Mouse (Mus musculus): Measurements from ENCODE around the gene Nrip2. TPM values are rescaled to one million over a fixed set of nuclear protein-coding genes. Genes with fewer than 3 reads are reported as not detected.
A peak's percentile ranks its signal among the peaks of the same experiment; 100 is the strongest.
"Not testable (repeated sequence)": the region's sequence is repeated elsewhere in the genome, so short reads cannot be mapped to it uniquely, and the experiment has no call there.

Nrip2 gene
- total RNA-seq, 2 experiments from 2014 or later, result 12.7 to 13.7 TPM

DNA sequence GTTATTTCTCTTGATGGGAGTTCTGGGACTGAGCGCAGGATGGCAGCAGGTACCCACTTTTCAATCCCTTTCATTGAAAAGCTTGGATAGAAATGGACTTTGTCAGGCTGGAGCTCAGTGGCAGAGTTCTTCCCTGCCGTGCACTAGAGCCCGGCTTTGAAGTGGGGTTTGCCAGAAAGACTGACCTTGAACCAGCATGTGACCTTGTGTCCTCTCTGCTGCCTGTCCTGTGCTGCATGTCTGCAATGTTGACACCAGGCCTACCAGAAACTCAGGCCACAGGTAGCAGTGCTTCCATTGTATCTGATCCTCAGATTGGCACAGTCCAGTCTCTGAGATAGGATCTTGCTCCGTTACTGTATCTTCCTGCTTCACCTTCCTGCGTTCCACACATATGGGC lies 29.1 kb upstream of the Nrip2 start:
- no peak overlapping the region for H3K27ac ChIP-seq
- no peak overlapping the region for H3K4me3 ChIP-seq
- intact Hi-C loops (cut with DNase I), result no loop called here
- TF ChIP-seq CTCF (IDR thresholded peaks at IDR 0.05), result no peak
- DNase-seq (ENCODE audit: extremely low spot score in 1 of 2, low spot score in 2 of 2), result no peak

DNA sequence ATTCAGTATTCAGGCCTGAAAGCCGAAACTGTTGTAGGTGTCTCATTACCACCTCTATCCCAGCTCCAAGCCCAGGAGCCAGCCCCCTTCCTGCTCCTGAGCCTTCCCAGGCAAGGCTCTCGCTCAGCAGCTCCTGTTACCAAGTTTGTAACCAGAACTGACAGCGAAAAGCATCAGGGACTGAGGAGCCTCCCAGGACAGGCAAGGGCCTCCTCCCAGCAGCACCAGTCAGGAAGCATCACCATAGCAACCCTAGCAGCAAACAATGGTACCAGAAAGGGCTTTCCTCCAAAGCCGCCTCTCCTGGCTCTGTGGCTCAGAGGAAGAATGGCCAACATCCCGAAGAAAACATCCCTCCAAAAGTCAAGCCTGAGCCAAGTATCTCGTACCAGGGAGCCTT lies 23.9 kb upstream of the Nrip2 start, which contains the start of the genes Tex52 and Gm44596:
Gene Tex52 (plus strand): TSS at position 265 of the 400 bp plus-strand sequence.
Gene Gm44596 (plus strand): TSS at position 312 of the 400 bp plus-strand sequence.
- intact Hi-C loops (cut with DNase I), result no loop called here
- TF ChIP-seq CTCF (IDR thresholded peaks at IDR 0.05), result no peak
- no peak for DNase-seq (ENCODE audit: extremely low spot score in 1 of 2, low spot score in 2 of 2)
- Histone ChIP-seq H3K4me3 (no peak within 1 kb of the TSS), H3K27ac (peak within 1 kb of the TSS; percentile 63)

DNA sequence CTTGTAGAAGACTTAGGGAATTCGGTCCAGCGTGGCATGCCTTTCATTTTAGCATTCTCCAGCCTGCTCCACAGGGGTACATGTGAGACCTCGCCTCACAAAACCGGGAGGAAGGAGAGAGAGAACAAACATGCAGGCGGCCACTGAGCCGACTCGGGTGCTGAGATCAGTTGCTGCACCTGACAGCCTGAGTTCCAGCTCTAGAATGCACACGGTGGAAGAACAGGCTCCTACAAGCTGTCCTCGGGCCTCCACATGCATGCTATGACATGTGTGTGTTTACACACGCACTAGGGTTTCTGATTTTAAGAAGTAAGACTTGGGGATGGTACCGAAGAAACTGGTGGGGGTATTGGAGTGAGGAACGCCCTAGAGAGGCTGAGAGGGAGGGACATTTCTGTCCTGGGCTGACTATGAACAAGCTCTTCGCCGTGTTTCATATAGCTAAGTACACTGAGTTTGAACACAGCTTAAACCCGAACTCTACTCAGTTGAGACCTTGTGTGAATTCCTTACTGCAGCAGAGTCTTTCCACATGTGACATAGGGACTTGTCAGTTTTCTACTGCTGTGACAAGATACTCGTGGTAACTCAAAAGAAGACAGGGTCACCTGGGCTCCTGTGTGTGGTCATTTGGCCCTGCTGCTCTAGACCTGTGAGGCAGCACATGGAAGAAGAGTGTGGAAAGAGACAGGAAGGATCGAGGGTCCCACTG lies 22.6 kb upstream of the Nrip2 start:
- intact Hi-C loops (cut with DNase I), result no loop called here
- DNase-seq (ENCODE audit: extremely low spot score in 1 of 2, low spot score in 2 of 2), result no peak
- peak overlapping the region; percentile 50; the same call in 1 of the 2 replicates for H3K27ac ChIP-seq
- H3K4me3 ChIP-seq, result no peak overlapping the region
- TF ChIP-seq CTCF (IDR thresholded peaks at IDR 0.05), result no peak

DNA sequence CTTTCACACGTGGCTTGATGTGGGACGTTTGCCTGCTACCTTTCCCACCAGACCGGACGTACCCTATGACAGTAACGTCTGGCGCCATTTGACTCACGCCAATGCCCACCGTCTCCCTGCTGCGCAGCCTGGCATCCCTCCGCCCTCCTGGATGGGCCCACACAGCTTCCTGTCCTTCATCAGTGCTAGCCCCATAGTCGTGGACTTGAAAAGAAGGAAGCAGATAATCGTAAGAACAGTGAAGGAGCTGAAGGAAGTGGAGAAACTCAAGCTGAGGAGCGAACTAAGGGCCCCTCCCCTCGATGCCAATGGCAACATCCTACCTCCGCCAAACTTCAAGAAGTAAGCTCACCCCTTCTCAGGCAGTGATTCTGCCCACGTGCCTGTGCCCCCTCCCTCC lies 19.5 kb upstream of the Nrip2 start:
- Histone ChIP-seq H3K27ac (no peak overlapping the region), H3K4me3 (no peak overlapping the region)
- no peak for TF ChIP-seq CTCF (IDR thresholded peaks at IDR 0.05)
- intact Hi-C loops (cut with DNase I), result no loop called here
- DNase-seq (ENCODE audit: extremely low spot score in 1 of 2, low spot score in 2 of 2), result no peak

DNA sequence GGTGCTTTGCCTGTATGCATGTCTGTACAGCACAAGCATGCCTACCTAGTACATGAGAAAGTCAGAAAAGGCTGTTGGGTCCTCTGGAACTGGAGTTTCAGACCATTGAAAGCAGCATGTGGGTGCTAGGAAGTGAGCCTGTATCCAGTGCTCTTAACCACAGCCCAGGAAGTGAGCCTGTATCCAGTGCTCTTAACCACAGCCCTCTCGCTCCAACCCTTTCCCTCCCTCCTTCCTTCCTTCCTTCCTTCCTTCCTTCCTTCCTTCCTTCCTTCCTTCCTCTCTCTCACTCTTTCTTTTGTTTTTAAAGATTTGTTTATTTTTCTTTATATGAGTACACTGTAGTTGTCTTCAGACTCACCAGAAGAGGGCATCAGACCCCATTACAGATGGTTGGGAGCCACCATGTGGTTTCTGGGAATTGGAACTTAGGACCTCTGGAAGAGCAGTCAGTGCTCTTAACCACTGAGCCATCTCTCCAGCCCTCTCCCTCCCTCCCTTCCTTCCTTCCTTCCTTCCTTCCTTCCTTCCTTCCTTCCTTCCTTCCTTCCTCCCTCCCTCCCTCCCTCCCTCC lies 18.4 kb upstream of the Nrip2 start:
- H3K27ac ChIP-seq; H3K4me3 ChIP-seq; DNase-seq (ENCODE audit: extremely low spot score in 1 of 2, low spot score in 2 of 2); intact Hi-C loops (cut with DNase I): not testable (repeated sequence)
- TF ChIP-seq CTCF (IDR thresholded peaks at IDR 0.05), result peak; percentile 27

DNA sequence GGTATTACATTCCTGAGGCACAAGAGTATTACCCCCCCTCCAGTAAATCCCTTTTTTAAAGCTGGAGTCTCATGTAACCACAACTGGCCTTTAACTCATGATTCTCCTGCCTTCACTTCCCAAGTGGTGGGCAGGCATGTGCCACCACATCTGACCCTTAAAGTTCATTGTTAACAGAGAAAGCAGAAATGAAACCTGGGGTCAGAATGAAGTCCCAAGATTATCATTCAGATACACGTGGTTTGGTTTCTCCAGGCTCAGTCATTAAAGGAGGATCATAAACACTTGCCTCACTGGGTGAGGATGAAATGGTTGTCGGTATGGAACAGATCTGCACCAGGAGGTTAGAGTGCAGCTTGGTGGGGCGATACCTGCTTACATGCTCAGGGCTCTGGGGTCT lies 17.8 kb upstream of the Nrip2 start:
- intact Hi-C loops (cut with DNase I), result no loop called here
- no peak for TF ChIP-seq CTCF (IDR thresholded peaks at IDR 0.05)

DNA sequence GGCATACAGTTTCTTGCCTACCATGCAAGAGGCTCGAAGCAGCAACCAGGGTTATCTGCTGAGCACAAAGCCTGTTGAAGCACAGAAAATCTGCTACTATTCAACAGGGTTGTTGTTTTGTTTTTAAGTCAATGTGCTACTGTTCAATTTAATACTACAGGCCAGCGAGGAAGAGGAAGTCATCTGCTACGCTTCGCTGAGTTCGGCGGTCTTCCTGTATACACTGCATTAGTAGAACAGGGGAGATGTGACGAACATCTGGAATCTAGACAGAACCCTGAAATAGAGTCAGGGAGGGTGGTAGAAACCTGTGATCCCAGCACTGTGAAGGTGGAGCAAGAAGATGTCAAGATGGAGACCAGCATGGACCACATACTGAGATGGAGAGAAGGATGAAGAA lies 15.3 kb upstream of the Nrip2 start:
- intact Hi-C loops (cut with DNase I), result no loop called here
- TF ChIP-seq CTCF (IDR thresholded peaks at IDR 0.05), result no peak
- no peak for DNase-seq (ENCODE audit: extremely low spot score in 1 of 2, low spot score in 2 of 2)
- Histone ChIP-seq H3K4me3 (no peak overlapping the region), H3K27ac (no peak overlapping the region)

More for the DNA sequence above, 17.8 kb upstream of the Nrip2 start:
- no peak for DNase-seq (ENCODE audit: extremely low spot score in 1 of 2, low spot score in 2 of 2)
- no peak overlapping the region for H3K27ac ChIP-seq
- H3K4me3 ChIP-seq, result no peak overlapping the region

DNA sequence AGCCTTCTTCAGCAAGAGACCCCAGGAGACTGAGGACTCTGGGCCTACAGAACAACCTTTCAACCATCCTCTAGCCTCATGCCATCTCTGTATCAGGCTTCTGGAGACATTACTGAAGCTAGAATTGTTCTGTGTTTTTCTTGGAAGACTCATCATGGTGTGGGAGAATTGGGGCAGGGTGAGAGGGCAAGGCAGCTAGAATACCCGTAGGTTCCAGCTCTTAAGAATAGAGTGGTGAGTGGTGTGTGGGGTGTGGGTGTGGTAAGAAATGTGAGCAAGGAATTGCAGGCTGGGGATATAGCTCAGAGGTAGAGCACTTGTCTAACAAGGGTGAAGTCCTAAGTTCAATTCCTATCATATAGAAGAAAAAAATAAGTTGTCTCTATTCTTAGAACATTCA lies 14.1 kb upstream of the Nrip2 start:
- no peak for TF ChIP-seq CTCF (IDR thresholded peaks at IDR 0.05)
- no peak overlapping the region for H3K4me3 ChIP-seq
- intact Hi-C loops (cut with DNase I), result no loop called here
- DNase-seq (ENCODE audit: extremely low spot score in 1 of 2, low spot score in 2 of 2), result no peak
- no peak overlapping the region for H3K27ac ChIP-seq

DNA sequence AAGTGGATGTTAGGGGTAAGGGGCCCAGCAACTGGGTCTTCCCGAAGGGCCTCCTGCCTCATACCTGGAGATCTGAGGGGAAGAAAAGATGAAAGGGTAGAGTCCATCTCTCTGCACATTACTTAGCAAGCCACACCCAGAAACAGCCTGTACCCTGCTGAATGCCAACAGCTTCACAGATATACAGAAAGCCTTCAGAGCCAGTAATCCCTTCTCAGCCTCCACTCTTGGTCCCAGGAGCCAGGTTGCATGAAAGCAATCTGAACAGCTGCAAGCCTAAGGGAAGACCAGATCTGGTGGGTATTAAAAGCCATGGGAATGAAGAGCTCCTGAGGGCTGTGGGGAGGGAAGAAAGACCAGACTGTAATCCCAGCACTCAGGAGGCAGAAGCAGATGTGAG lies 9.9 kb upstream of the Nrip2 start:
- Histone ChIP-seq H3K4me3 (no peak overlapping the region), H3K27ac (no peak overlapping the region)
- DNase-seq (ENCODE audit: extremely low spot score in 1 of 2, low spot score in 2 of 2), result no peak
- intact Hi-C loops (cut with DNase I), result no loop called here
- TF ChIP-seq CTCF (IDR thresholded peaks at IDR 0.05), result no peak

DNA sequence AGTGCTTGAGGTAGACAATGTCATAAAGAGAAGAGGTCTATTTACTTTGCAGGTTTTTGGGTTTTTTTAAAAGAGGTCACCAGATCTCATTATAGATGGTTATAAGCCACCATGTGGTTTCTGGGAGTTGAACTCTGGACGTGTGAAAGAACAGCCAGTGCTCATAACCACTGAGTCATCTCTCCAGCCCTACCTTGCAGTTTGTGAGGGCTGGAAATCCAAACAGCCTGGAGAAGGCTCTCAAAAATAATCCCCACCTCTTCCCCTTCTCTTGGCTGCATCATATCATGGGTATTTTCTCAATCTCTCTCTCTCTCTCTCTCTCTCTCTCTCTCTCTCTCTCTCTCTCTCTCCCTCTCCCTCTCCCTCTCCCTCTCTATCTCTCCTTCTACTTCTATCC lies 8.4 kb upstream of the Nrip2 start:
- no peak for TF ChIP-seq CTCF (IDR thresholded peaks at IDR 0.05)
- no peak overlapping the region for H3K4me3 ChIP-seq
- intact Hi-C loops (cut with DNase I), result no loop called here
- DNase-seq (ENCODE audit: extremely low spot score in 1 of 2, low spot score in 2 of 2), result no peak
- no peak overlapping the region for H3K27ac ChIP-seq

DNA sequence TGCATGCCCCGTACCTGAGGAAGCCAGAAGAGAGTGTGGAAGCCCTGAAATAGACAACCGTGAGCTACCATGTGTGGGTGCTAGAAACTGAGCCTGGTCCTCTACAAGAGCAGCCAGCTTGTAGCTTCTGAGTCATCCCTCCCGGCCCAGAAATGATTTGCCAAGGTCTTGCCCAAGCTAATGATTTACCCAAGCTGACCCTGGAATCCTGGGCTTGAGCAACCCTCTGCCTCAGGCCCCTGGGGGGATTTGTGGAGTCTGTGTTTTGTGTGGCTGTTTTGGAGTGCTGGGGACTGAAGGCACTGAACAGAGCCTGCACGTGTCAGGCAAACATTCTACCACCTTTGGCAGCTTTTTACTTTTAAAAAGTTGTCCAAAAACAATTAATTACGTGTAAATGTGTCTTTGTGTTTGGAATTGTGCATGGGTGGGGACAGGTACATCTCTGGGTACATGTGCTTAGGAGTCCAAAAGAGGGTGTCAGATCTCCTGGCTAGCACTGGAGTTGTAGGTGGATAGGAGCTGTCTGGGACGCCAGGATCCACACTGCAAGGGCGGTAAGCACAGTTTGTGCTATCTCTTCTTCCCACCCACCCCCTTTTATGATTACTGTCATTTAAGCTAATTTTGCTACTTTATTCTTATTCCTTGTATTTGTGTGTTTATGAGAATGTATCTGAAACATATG lies 1.4 kb upstream of the Nrip2 start:
- intact Hi-C loops (cut with DNase I), result no loop called here
- no peak for TF ChIP-seq CTCF (IDR thresholded peaks at IDR 0.05)
- no peak overlapping the region for H3K4me3 ChIP-seq
- H3K27ac ChIP-seq, result no peak overlapping the region
- no peak for DNase-seq (ENCODE audit: extremely low spot score in 1 of 2, low spot score in 2 of 2)

DNA sequence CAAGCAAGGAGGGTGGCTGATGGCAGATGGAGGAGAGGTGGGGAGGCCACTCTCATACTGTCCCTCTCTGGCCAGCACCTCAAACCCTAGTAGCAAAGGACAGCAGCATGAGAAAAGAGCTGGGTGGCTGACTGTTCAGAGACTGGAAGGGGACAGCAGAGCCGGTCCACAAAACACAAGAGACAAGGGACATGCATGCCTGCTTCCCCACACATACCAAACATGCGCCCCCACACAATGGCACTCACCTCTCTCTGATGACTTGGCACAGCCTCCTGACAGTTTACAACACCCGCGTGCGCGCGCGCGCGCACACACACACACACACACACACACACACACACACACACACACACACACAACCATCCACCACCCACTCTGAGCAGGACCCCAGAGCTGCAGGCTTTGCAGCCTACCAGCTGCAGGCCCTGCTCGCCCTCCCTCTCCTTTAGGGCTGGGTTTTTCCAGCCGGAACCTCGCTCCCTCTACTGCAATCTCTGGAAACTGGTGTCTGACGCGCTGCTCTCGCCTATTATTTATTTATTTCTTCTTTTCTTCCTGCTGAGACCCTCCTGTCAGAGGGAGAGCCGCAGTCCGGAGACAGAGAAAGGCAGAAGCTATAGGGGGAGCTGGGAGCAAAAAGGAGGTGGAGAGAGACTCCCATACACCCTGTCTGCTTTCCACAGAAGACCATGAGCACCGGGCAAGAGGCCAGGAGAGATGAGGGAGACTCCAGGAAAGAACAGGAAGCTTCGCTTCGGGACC lies 507 bp downstream of the Nrip2 start:
- intact Hi-C loops (cut with DNase I), result no loop called here
- no peak for TF ChIP-seq CTCF (IDR thresholded peaks at IDR 0.05)
- H3K4me3 ChIP-seq, result peak overlapping the region; percentile 37
- DNase-seq (ENCODE audit: extremely low spot score in 1 of 2, low spot score in 2 of 2), result peak; percentile 36 to 47
- peak overlapping the region; percentile 69 for H3K27ac ChIP-seq

Measured in left cerebral cortex, adult 2 months (tissue).